8 mouse cellular contexts compared by ENCODE assay signal in the genomic region with DNA sequence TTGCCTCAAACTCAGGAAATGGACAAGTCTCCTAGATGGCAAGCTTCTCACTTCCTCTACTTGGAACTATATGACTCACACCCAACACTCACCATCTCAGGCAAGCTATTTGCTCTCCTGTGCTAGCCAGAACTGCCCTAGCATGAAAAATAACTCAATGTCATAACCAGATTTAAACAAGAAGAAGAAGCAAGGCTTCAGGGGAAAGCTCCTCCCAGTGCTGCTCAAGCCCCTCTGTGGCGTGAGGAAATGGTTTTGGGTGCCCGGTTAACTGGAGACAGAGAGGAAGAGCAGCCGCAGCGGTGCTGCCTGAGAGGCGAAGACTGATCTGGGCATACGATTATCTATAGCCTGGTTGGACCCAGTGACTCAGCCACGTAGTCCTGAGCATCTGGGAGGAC. TPM values are rescaled to one million over a fixed set of nuclear protein-coding genes. Genes with fewer than 3 reads are reported as not detected.
DNase-seq lines count a peak whose midpoint lies in the region; ATAC-seq and TF ChIP-seq lines count a peak whose summit lies in the region.

No protein-coding gene starts in this region.

- H3K9me3 ChIP-seq in MEL (replicated peaks; ENCODE audit: insufficient read depth, low read length) = no peaks in the 10 kb centered on the region
- H3K9me3 ChIP-seq in kidney, embryonic 15.5 days (replicated peaks) = no peaks in the 10 kb centered on the region
- no peaks in the 10 kb centered on the region for H3K9me3 ChIP-seq in forebrain, embryonic 13.5 days (replicated peaks)
- H3K9me3 ChIP-seq in embryonic facial prominence, embryonic 10.5 days = no peaks in the 10 kb centered on the region

- no peak for TF ChIP-seq CTCF in MEL (IDR thresholded peaks at IDR 0.05 in 2 of 3, conservative IDR thresholded peaks at IDR 0.05 in 1 of 3; ENCODE audit: control insufficient read depth in 1 of 3, insufficient read depth in 1 of 3, low read depth in 2 of 3, low read length in 3 of 3, poor library complexity in 1 of 3, severe bottlenecking in 1 of 3)

- H3K9ac ChIP-seq in MEL (ENCODE audit: control insufficient read depth, low read depth, low read length, poor library complexity, severe bottlenecking) = no peak overlapping the region
- H3K9ac ChIP-seq in kidney, embryonic 15.5 days = no peak overlapping the region
- no peak overlapping the region for H3K9ac ChIP-seq in forebrain, embryonic 13.5 days

- no peaks in the 10 kb centered on the region for H3K79me2 ChIP-seq in MEL (ENCODE audit: control insufficient read depth, insufficient read depth, low read length, poor library complexity)

- H3K27me3 ChIP-seq in MEL (ENCODE audit: control insufficient read depth in 1 of 2, insufficient read depth in 2 of 2, low read length in 2 of 2) = no peaks in the 10 kb centered on the region
- H3K27me3 ChIP-seq in kidney, embryonic 15.5 days = no peaks in the 10 kb centered on the region
- H3K27me3 ChIP-seq in forebrain, embryonic 13.5 days = no peaks in the 10 kb centered on the region
- no peaks in the 10 kb centered on the region for H3K27me3 ChIP-seq in embryonic facial prominence, embryonic 10.5 days (replicated peaks; ENCODE audit: low read depth, poor library complexity, severe bottlenecking)

- no peak for TF ChIP-seq POLR2A in MEL (IDR thresholded peaks at IDR 0.05; ENCODE audit: control insufficient read depth in 1 of 2, insufficient read depth in 1 of 2, low read depth in 1 of 2, low read length in 2 of 2, poor library complexity in 1 of 2)

- H3K27ac ChIP-seq in MEL (ENCODE audit: control insufficient read depth, low read depth, low read length) = peak overlapping the region; percentile 77
- no peak overlapping the region for H3K27ac ChIP-seq in kidney, embryonic 15.5 days
- no peak overlapping the region for H3K27ac ChIP-seq in forebrain, embryonic 13.5 days
- no peak overlapping the region for H3K27ac ChIP-seq in embryonic facial prominence, embryonic 10.5 days (replicated peaks)

- 72% methylated on average over 7 of the region's 7 CpGs for WGBS in kidney, embryonic 15.5 days
- WGBS in forebrain, embryonic 13.5 days = 82% methylated on average over 7 of the region's 7 CpGs
- WGBS in embryonic facial prominence, embryonic 10.5 days = 76% methylated on average over 7 of the region's 7 CpGs

- H3K4me3 ChIP-seq in MEL (ENCODE audit: control insufficient read depth in 1 of 2, insufficient read depth in 1 of 2, low read depth in 2 of 2, low read length in 2 of 2) = peak overlapping the region; percentile 31 to 33
- no peak overlapping the region for H3K4me3 ChIP-seq in kidney, embryonic 15.5 days (replicated peaks)
- H3K4me3 ChIP-seq in forebrain, embryonic 13.5 days = no peak overlapping the region
- no peak overlapping the region for H3K4me3 ChIP-seq in embryonic facial prominence, embryonic 10.5 days

- peaks cover 0 to 23% of the 10 kb centered on the region in 2 experiments; a peak in 3 of 4 replicates for H3K4me1 ChIP-seq in MEL (ENCODE audit: control insufficient read depth in 1 of 2, insufficient read depth in 2 of 2, low read length in 2 of 2)
- H3K4me1 ChIP-seq in kidney, embryonic 15.5 days = no peaks in the 10 kb centered on the region
- H3K4me1 ChIP-seq in forebrain, embryonic 13.5 days = no peaks in the 10 kb centered on the region
- H3K4me1 ChIP-seq in embryonic facial prominence, embryonic 10.5 days = peaks cover 16% of the 10 kb centered on the region

- H3K36me3 ChIP-seq in MEL (ENCODE audit: control insufficient read depth in 1 of 2, insufficient read depth in 2 of 2, low read length in 2 of 2) = peaks cover 0 to 17% of the 10 kb centered on the region in 2 experiments; a peak in 2 of 4 replicates
- H3K36me3 ChIP-seq in kidney, embryonic 15.5 days = no peaks in the 10 kb centered on the region
- no peaks in the 10 kb centered on the region for H3K36me3 ChIP-seq in forebrain, embryonic 13.5 days (ENCODE audit: poor library complexity, severe bottlenecking)
- H3K36me3 ChIP-seq in embryonic facial prominence, embryonic 10.5 days (replicated peaks) = no peaks in the 10 kb centered on the region

- 0 out of 4 replicates have a peak, but pooled peaks of 1 of the 2 experiments have one; percentile 9 for TF ChIP-seq EP300 in MEL (IDR thresholded peaks at IDR 0.05; ENCODE audit: low read depth in 1 of 2, low read length in 2 of 2)

- peak; percentile 44 to 48 for DNase-seq in B cell, adult 2 months
- peak; percentile 83 for DNase-seq in MEL (ENCODE audit: low read depth, low spot score)
- DNase-seq in induced T-regulatory cell, adult 2 months (ENCODE audit: low read depth) = peak; percentile 72
- DNase-seq in naive thymus-derived CD4-positive, alpha-beta T cell, adult 2 months (ENCODE audit: low read depth) = peak; percentile 66
- no peak for DNase-seq in embryonic facial prominence, embryonic 10.5 days (ENCODE audit: low spot score)

- ATAC-seq in erythroid progenitor cell, adult 5-6 weeks (replicated peaks; ENCODE audit: low FRiP score, poor library complexity, severe bottlenecking) = no peak; the same call in 1 of the 2 replicates
- ATAC-seq in kidney, embryonic 15.5 days (replicated peaks; ENCODE audit: low FRiP score) = no peak
- ATAC-seq in forebrain, embryonic 13.5 days = no peak

- H3K4me2 ChIP-seq in kidney, embryonic 15.5 days = no peak overlapping the region
- no peak overlapping the region for H3K4me2 ChIP-seq in forebrain, embryonic 13.5 days

- TF ChIP-seq RAD21 in MEL (IDR thresholded peaks at IDR 0.05; ENCODE audit: low read depth, low read length) = no peak

TF ChIP-seq in MEL, 35 proteins besides CTCF, POLR2A, EP300 and RAD21:
- TF ChIP-seq CHD2 (IDR thresholded peaks at IDR 0.05; ENCODE audit: low read length) = no peak
- TF ChIP-seq NELFE (IDR thresholded peaks at IDR 0.05; ENCODE audit: low read depth, low read length) = peak; percentile 20; the same call in 1 of the 2 replicates
- no peak for TF ChIP-seq MXI1 (IDR thresholded peaks at IDR 0.05; ENCODE audit: low read depth, low read length)
- no peak for TF ChIP-seq UBTF (IDR thresholded peaks at IDR 0.05; ENCODE audit: borderline replicate concordance, insufficient read depth, low read depth, low read length)
- peak; percentile 41 for TF ChIP-seq GATA1 (IDR thresholded peaks at IDR 0.05; ENCODE audit: low read depth, low read length)
TF ChIP-seq in MEL: peak in this region for 2.

RNA-seq across cellular contexts. Expression of a gene that starts 8.8 kb away (rescaled TPM):
- total RNA-seq in MEL (2012; rRNA removed) = 7.3 and 7.6 TPM in 2 replicates
- polyA plus RNA-seq in MEL (2012; ENCODE audit: insufficient read depth in 1 of 2, insufficient read length in 2 of 2, low read depth in 1 of 2, low replicate concordance in 2 of 2, missing spikeins in 1 of 2) = 10 to 100 TPM in 1 of 2 experiments, not detected in 1; 10.9 TPM
- total RNA-seq in erythroid progenitor cell, adult 5-6 weeks (2015; ENCODE audit: low replicate concordance) = 19.3 and 23.4 TPM in 2 replicates
- total RNA-seq in erythroid progenitor cell, adult 5-6 weeks (2017; ENCODE audit: low replicate concordance) = 35.2 and 43.1 TPM in 2 replicates
- polyA plus RNA-seq in kidney, embryonic 15.5 days (2015; fragmentation: Nextera tagmentation; extraction: Ambion mirVana) = 19.0 and 19.6 TPM in 2 replicates
- 25.2 and 25.4 TPM in 2 replicates for polyA plus RNA-seq in forebrain, embryonic 13.5 days (2015; fragmentation: Nextera tagmentation; extraction: Ambion mirVana)
- 15.5 and 17.3 TPM in 2 replicates for polyA plus RNA-seq in embryonic facial prominence, embryonic 10.5 days (2016; fragmentation: Nextera tagmentation; extraction: Ambion mirVana)

Comparison
In these comparisons a context has a peak if more than half of its experiments do, and no peak if none do; other contexts are left out.
1. H3K4me3 ChIP-seq: peak in MEL (2 of 2); none in kidney, embryonic 15.5 days (single experiment), forebrain, embryonic 13.5 days (single experiment) and embryonic facial prominence, embryonic 10.5 days (single experiment).